Mouse (Mus musculus) heart, embryonic 12.5 days (tissue): ENCODE measurements around the gene Sat1. TPM values are rescaled to one million over a fixed set of nuclear protein-coding genes. Genes with fewer than 3 reads are reported as not detected.

Experiments used
- ATAC-seq: fragments of 200-750 bp; cut with Nextera tagmentation; 2 replicates; pipeline ENCODE4 v1.8.0; 2017; ENCODE audit warnings: moderate TSS enrichment, moderate library complexity; ENCODE audit not compliant: insufficient number of reproducible peaks, low FRiP score
- H3K27ac ChIP-seq: fragments of 300-500 bp; sonication (generic); 2 replicates; pipeline ENCODE4 v1.5.1; 2016; ENCODE audit warnings: mild to moderate bottlenecking, moderate library complexity; ENCODE audit not compliant: poor library complexity, severe bottlenecking
- H3K27me3 ChIP-seq: fragments of 300-500 bp; sonication (generic); replicated peaks from 2 replicates; pipeline ENCODE4 v1.6.1; 2016; ENCODE audit warnings: mild to moderate bottlenecking, moderate library complexity
- H3K36me3 ChIP-seq: fragments of 300-500 bp; sonication (generic); 2 replicates; pipeline ENCODE4 v1.6.1; 2016; ENCODE audit warnings: mild to moderate bottlenecking, moderate library complexity
- H3K4me1 ChIP-seq: fragments of 300-500 bp; sonication (generic); replicated peaks from 2 replicates; pipeline ENCODE4 v1.6.1; 2016; ENCODE audit warnings: mild to moderate bottlenecking
- H3K4me2 ChIP-seq: fragments of 300-500 bp; sonication (generic); 2 replicates; pipeline ENCODE4 v1.6.1; 2016; ENCODE audit warnings: mild to moderate bottlenecking, moderate library complexity
- H3K4me3 ChIP-seq: fragments of 300-500 bp; sonication (generic); 2 replicates; pipeline ENCODE4 v1.5.1; 2016; ENCODE audit warnings: mild to moderate bottlenecking
- H3K9ac ChIP-seq: fragments of 300-500 bp; sonication (generic); 2 replicates; pipeline ENCODE4 v1.6.1; 2016; ENCODE audit warnings: mild to moderate bottlenecking, moderate library complexity
- H3K9me3 ChIP-seq: fragments of 300-500 bp; sonication (generic); replicated peaks from 2 replicates; pipeline ENCODE4 v1.6.1; 2016; ENCODE audit warnings: mild to moderate bottlenecking, moderate library complexity
- WGBS: fragments of 180-500 bp; shearing (Covaris S2); methylation state at CpG from one replicate; pipeline ENCODE4 v1.1.7; 2016; 5-methylcytosine and 5-hydroxymethylcytosine counted together
- polyA plus RNA-seq: library from polyadenylated mRNA; unstranded; fragments of >200 nt; fragmentation: Nextera tagmentation; extraction: Ambion mirVana; gene quantifications from 2 replicates; pipeline ENCODE4 v1.2.1, GENCODE M21; 2016

Gene Sat1
- polyA plus RNA-seq, 1 experiment from 2014 or later: 67.6 TPM

- H3K27me3 ChIP-seq: no peaks in the 10 kb centered on the region
- H3K4me2 ChIP-seq: no peak overlapping the region
- ATAC-seq: no peak
- H3K4me1 ChIP-seq: no peaks in the 10 kb centered on the region
- no peak overlapping the region for H3K9ac ChIP-seq
- no peaks in the 10 kb centered on the region for H3K9me3 ChIP-seq
- H3K4me3 ChIP-seq: no peak overlapping the region
- no peaks in the 10 kb centered on the region for H3K36me3 ChIP-seq
- no peak overlapping the region for H3K27ac ChIP-seq
- 92% methylated on average over 1 of the region's 1 CpGs for WGBS
Measured at GRCm38 (mm10) chrX:155201799-155202198, 14.4 kb downstream of the Sat1 start.

GRCm38 (mm10) chrX:155194979-155195378, 21.3 kb downstream of the Sat1 start:
- Histone ChIP-seq H3K9ac (no peak overlapping the region), H3K4me1 (no peaks in the 10 kb centered on the region), H3K27me3 (no peaks in the 10 kb centered on the region), H3K36me3 (no peaks in the 10 kb centered on the region), H3K27ac (no peak overlapping the region), H3K9me3 (no peaks in the 10 kb centered on the region), H3K4me3 (no peak overlapping the region), H3K4me2 (no peak overlapping the region)
- ATAC-seq: no peak
- WGBS: 77% methylated on average over 4 of the region's 4 CpGs

- H3K4me2 ChIP-seq: no peak overlapping the region
- H3K9ac ChIP-seq: no peak overlapping the region
- no peak overlapping the region for H3K27ac ChIP-seq
- H3K4me1 ChIP-seq: no peaks in the 10 kb centered on the region
- 44% methylated on average over 5 of the region's 5 CpGs for WGBS
- H3K27me3 ChIP-seq: no peaks in the 10 kb centered on the region
- no peak overlapping the region for H3K4me3 ChIP-seq
- no peaks in the 10 kb centered on the region for H3K9me3 ChIP-seq
- no peaks in the 10 kb centered on the region for H3K36me3 ChIP-seq
- no peak for ATAC-seq
Measured at GRCm38 (mm10) chrX:155193732-155194443, 22.4 kb downstream of the Sat1 start.

GRCm38 (mm10) chrX:155191941-155192340, 24.3 kb downstream of the Sat1 start:
- Histone ChIP-seq H3K9ac (no peak overlapping the region), H3K27me3 (no peaks in the 10 kb centered on the region), H3K4me2 (no peak overlapping the region), H3K4me1 (no peaks in the 10 kb centered on the region), H3K27ac (no peak overlapping the region), H3K9me3 (no peaks in the 10 kb centered on the region), H3K36me3 (no peaks in the 10 kb centered on the region), H3K4me3 (no peak overlapping the region)
- ATAC-seq: no peak
- WGBS: 76% methylated on average over 4 of the region's 4 CpGs

- H3K4me3 ChIP-seq: no peak overlapping the region
- 60% methylated on average over 2 of the region's 2 CpGs for WGBS
- H3K9me3 ChIP-seq: no peaks in the 10 kb centered on the region; the same call in 1 of the 2 replicates
- H3K36me3 ChIP-seq: no peaks in the 10 kb centered on the region
- no peaks in the 10 kb centered on the region for H3K4me1 ChIP-seq
- H3K27me3 ChIP-seq: no peaks in the 10 kb centered on the region
- ATAC-seq: no peak
- no peak overlapping the region for H3K27ac ChIP-seq
- H3K9ac ChIP-seq: no peak overlapping the region
- no peak overlapping the region for H3K4me2 ChIP-seq
Measured at GRCm38 (mm10) chrX:155177640-155178039, 38.6 kb downstream of the Sat1 start.

- no peak for ATAC-seq
- no peak overlapping the region for H3K9ac ChIP-seq
Measured at GRCm38 (mm10) chrX:155177230-155177629, 39.0 kb downstream of the Sat1 start.

GRCm38 (mm10) chrX:155175568-155175967, 40.7 kb downstream of the Sat1 start:
- no peak for ATAC-seq
- H3K9me3 ChIP-seq: peaks cover 4% of the 10 kb centered on the region; the same call in 1 of the 2 replicates
- no peak overlapping the region for H3K27ac ChIP-seq
- H3K9ac ChIP-seq: no peak overlapping the region
- 60% methylated on average over 4 of the region's 4 CpGs for WGBS
- no peaks in the 10 kb centered on the region for H3K36me3 ChIP-seq
- H3K27me3 ChIP-seq: no peaks in the 10 kb centered on the region
- no peaks in the 10 kb centered on the region for H3K4me1 ChIP-seq
- no peak overlapping the region for H3K4me2 ChIP-seq
- no peak overlapping the region for H3K4me3 ChIP-seq

More at GRCm38 (mm10) chrX:155177230-155177629, 39.0 kb downstream of the Sat1 start:
- no peaks in the 10 kb centered on the region for H3K36me3 ChIP-seq
- H3K4me1 ChIP-seq: no peaks in the 10 kb centered on the region
- no peak overlapping the region for H3K27ac ChIP-seq
- H3K9me3 ChIP-seq: peaks cover 4% of the 10 kb centered on the region; the same call in 1 of the 2 replicates
- no peak overlapping the region for H3K4me2 ChIP-seq
- no peak overlapping the region for H3K4me3 ChIP-seq
- 75% methylated on average over 2 of the region's 2 CpGs for WGBS
- H3K27me3 ChIP-seq: no peaks in the 10 kb centered on the region

GRCm38 (mm10) chrX:155172310-155172709, 43.9 kb downstream of the Sat1 start:
- no peak overlapping the region for H3K9ac ChIP-seq
- H3K27ac ChIP-seq: no peak overlapping the region
- ATAC-seq: no peak
- no peaks in the 10 kb centered on the region for H3K36me3 ChIP-seq
- peaks cover 4% of the 10 kb centered on the region; the same call in 1 of the 2 replicates for H3K9me3 ChIP-seq
- no peak overlapping the region for H3K4me3 ChIP-seq
- no peaks in the 10 kb centered on the region for H3K4me1 ChIP-seq
- no peaks in the 10 kb centered on the region for H3K27me3 ChIP-seq
- H3K4me2 ChIP-seq: no peak overlapping the region

- 61% methylated on average over 1 of the region's 1 CpGs for WGBS
- no peak overlapping the region for H3K4me2 ChIP-seq
- no peak overlapping the region for H3K27ac ChIP-seq
- no peak for ATAC-seq
- H3K27me3 ChIP-seq: no peaks in the 10 kb centered on the region
- no peak overlapping the region for H3K9ac ChIP-seq
- no peaks in the 10 kb centered on the region for H3K4me1 ChIP-seq
- no peak overlapping the region for H3K4me3 ChIP-seq
- H3K9me3 ChIP-seq: peaks cover 4% of the 10 kb centered on the region; the same call in 1 of the 2 replicates
- no peaks in the 10 kb centered on the region for H3K36me3 ChIP-seq
Measured at GRCm38 (mm10) chrX:155171754-155172153, 44.5 kb downstream of the Sat1 start.

- no peak overlapping the region for H3K9ac ChIP-seq
- H3K4me1 ChIP-seq: no peaks in the 10 kb centered on the region
- H3K4me2 ChIP-seq: no peak overlapping the region
- no peaks in the 10 kb centered on the region for H3K36me3 ChIP-seq
- peaks cover 4% of the 10 kb centered on the region; the same call in 1 of the 2 replicates for H3K9me3 ChIP-seq
- WGBS: 92% methylated on average over 8 of the region's 8 CpGs
- H3K4me3 ChIP-seq: no peak overlapping the region
- no peak for ATAC-seq
- H3K27ac ChIP-seq: no peak overlapping the region
- no peaks in the 10 kb centered on the region for H3K27me3 ChIP-seq
Measured at GRCm38 (mm10) chrX:155169886-155170285, 46.4 kb downstream of the Sat1 start.

GRCm38 (mm10) chrX:155167667-155168066, 48.6 kb downstream of the Sat1 start:
- Histone ChIP-seq H3K4me2 (no peak overlapping the region), H3K4me3 (no peak overlapping the region), H3K9me3 (0 out of 2 replicates have a peak, but pooled peaks cover 4% of the 10 kb centered on the region), H3K27me3 (no peaks in the 10 kb centered on the region), H3K9ac (no peak overlapping the region), H3K36me3 (no peaks in the 10 kb centered on the region), H3K27ac (no peak overlapping the region), H3K4me1 (no peaks in the 10 kb centered on the region)
- 82% methylated on average over 3 of the region's 3 CpGs for WGBS
- no peak for ATAC-seq

GRCm38 (mm10) chrX:155166313-155166712, 49.9 kb downstream of the Sat1 start:
- H3K9ac ChIP-seq: no peak overlapping the region
- no peaks in the 10 kb centered on the region for H3K4me1 ChIP-seq
- H3K36me3 ChIP-seq: no peaks in the 10 kb centered on the region
- no peak overlapping the region for H3K4me2 ChIP-seq
- no peaks in the 10 kb centered on the region for H3K9me3 ChIP-seq
- no peak for ATAC-seq
- no peak overlapping the region for H3K4me3 ChIP-seq
- H3K27me3 ChIP-seq: no peaks in the 10 kb centered on the region
- H3K27ac ChIP-seq: no peak overlapping the region
- 72% methylated on average over 2 of the region's 2 CpGs for WGBS
